Mouse (Mus musculus): ENCODE results near the gene Thsd7b. TPM values are rescaled to one million over a fixed set of nuclear protein-coding genes. Genes with fewer than 3 reads are reported as not detected.
"Not testable (repeated sequence)": the region's sequence is repeated elsewhere in the genome, so short reads cannot be mapped to it uniquely, and the experiment has no call there.

Thsd7b gene
- polyA plus RNA-seq, 1 experiment from 2014 or later: 0.69 TPM

DNA sequence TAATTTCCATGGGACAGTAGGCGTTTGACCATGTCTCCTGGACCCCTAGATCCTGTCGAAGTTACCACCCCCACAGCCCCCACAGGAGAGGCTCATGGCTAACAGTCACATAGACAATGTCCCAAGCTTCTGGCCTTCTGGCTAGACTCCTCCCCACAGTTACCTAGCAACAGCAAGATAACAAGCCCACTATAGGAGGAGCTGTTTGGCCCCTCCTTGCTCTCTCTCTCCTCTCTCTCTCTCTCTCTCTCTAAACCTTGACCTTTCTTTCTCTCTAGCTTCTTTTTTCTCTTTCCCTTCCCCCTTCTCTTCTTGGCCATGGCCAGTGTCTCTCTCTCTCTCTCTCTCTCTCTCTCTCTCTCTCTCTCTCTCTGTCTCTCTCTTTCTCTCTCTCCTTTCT, 686.2 kb downstream of the Thsd7b start:
- not testable (repeated sequence) for H3K4me3 ChIP-seq (ENCODE audit: low read length); H3K9me3 ChIP-seq (ENCODE audit: control insufficient read depth, low read length); H3K9ac ChIP-seq (ENCODE audit: low read depth, low read length); H3K36me3 ChIP-seq (ENCODE audit: control insufficient read depth, insufficient read depth, low read length); H3K27ac ChIP-seq (ENCODE audit: low read depth, low read length); ATAC-seq (ENCODE audit: low FRiP score, low TSS enrichment); H3K27me3 ChIP-seq (ENCODE audit: control insufficient read depth, insufficient read depth, low read length); H3K4me1 ChIP-seq (ENCODE audit: control insufficient read depth, insufficient read depth, low read length); H3K4me2 ChIP-seq (replicated peaks; ENCODE audit: low read depth, low read length)
- WGBS: 49% methylated on average over 2 of the region's 2 CpGs

DNA sequence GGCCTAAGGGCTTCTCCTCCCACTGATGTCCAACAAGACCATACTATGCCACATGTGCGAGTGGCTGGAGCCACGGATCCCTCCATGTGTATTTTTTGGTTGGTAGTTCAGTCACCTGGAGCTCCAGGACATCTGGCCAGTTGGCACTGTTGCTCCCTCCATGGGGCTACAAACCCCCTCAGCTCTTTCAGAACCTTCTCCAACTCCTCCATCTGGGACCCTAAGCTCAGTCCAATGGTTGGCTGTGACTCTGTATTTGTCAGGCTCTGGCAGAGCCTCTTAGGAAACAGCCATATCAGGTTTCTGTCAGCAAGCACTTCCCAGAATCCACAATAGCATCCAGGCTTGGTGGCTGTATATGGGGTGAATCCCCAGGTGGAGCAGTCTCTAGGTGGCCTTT, 690.1 kb downstream of the Thsd7b start:
- no peak overlapping the region for H3K4me3 ChIP-seq (ENCODE audit: low read length)
- no peaks in the 10 kb centered on the region for H3K9me3 ChIP-seq (ENCODE audit: control insufficient read depth, low read length)
- ATAC-seq (ENCODE audit: low FRiP score, low TSS enrichment): no peak
- no peak overlapping the region for H3K9ac ChIP-seq (ENCODE audit: low read depth, low read length)
- no peak overlapping the region for H3K27ac ChIP-seq (ENCODE audit: low read depth, low read length)
- no peaks in the 10 kb centered on the region for H3K36me3 ChIP-seq (ENCODE audit: control insufficient read depth, insufficient read depth, low read length)
- WGBS: 89% methylated on average over 2 of the region's 2 CpGs
- H3K4me1 ChIP-seq (ENCODE audit: control insufficient read depth, insufficient read depth, low read length): no peaks in the 10 kb centered on the region
- no peak overlapping the region for H3K4me2 ChIP-seq (replicated peaks; ENCODE audit: low read depth, low read length)
- no peaks in the 10 kb centered on the region for H3K27me3 ChIP-seq (ENCODE audit: control insufficient read depth, insufficient read depth, low read length)

DNA sequence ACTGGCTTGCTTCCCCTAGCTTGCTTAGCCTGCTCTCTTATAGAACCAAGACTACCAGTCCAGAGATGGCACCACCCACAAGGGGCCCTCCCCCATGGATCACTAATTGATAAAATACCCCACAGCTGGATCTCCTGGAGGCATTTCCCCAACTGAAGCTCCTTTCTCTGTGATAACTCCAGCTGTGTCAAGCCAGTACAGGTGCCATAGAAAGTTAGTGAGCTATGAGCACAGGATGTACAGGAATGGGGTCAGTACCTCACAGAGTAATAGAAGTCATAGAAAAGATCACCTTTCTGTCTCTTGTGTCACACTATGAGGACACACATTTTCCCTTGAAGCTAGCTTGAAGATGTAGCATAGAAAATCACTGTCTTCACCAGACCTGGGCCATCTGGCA, 716.1 kb downstream of the Thsd7b start:
- H3K36me3 ChIP-seq (ENCODE audit: control insufficient read depth, insufficient read depth, low read length); H3K4me1 ChIP-seq (ENCODE audit: control insufficient read depth, insufficient read depth, low read length); H3K9me3 ChIP-seq (ENCODE audit: control insufficient read depth, low read length); H3K27me3 ChIP-seq (ENCODE audit: control insufficient read depth, insufficient read depth, low read length); ATAC-seq (ENCODE audit: low FRiP score, low TSS enrichment); H3K27ac ChIP-seq (ENCODE audit: low read depth, low read length); H3K9ac ChIP-seq (ENCODE audit: low read depth, low read length); H3K4me3 ChIP-seq (ENCODE audit: low read length); H3K4me2 ChIP-seq (replicated peaks; ENCODE audit: low read depth, low read length): not testable (repeated sequence)

DNA sequence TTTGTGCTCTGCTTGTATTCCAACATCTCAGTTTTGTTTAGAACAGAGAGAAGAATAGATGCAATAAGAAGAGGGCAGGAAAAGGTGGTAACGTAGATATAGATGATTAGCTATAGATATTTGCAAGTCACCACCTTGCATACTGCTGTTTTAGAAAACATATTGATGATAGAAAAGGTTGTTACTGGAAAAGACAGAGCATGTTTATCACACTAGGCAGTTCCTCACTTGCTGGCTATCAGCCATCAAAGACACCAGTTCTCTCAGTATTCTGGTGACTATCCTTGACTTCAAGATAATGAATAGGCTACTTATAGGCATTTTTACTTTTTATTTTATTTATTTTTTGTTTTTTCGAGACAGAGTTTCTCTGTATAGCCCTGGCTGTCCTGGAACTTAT, 717.7 kb downstream of the Thsd7b start:
- Histone ChIP-seq H3K4me3 (ENCODE audit: low read length) (no peak overlapping the region), H3K4me2 (replicated peaks; ENCODE audit: low read depth, low read length) (no peak overlapping the region), H3K36me3 (ENCODE audit: control insufficient read depth, insufficient read depth, low read length) (no peaks in the 10 kb centered on the region), H3K9ac (ENCODE audit: low read depth, low read length) (no peak overlapping the region), H3K4me1 (ENCODE audit: control insufficient read depth, insufficient read depth, low read length) (no peaks in the 10 kb centered on the region), H3K27ac (ENCODE audit: low read depth, low read length) (no peak overlapping the region), H3K27me3 (ENCODE audit: control insufficient read depth, insufficient read depth, low read length) (no peaks in the 10 kb centered on the region), H3K9me3 (ENCODE audit: control insufficient read depth, low read length) (no peaks in the 10 kb centered on the region)
- WGBS: 78% methylated on average over 2 of the region's 2 CpGs
- no peak for ATAC-seq (ENCODE audit: low FRiP score, low TSS enrichment)

DNA sequence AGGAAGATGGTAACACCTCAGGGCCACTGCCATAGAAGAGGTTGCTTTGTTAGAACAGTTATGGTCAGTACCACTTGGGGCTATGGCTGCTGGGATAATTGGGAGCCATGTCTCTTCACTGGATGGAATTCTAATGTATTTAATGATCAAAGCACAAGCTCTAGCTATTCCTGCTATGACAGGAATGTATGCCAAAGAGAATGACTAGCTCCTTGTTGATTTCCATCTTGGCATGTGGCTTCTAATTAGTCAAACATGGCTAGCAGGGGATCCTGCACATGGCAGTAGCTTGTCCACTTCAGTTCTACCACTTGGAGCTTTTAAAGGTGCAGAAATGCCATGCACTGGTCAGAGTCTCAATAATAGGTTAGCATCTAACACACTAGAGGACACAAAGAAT, 781.9 kb downstream of the Thsd7b start:
- no peaks in the 10 kb centered on the region for H3K9me3 ChIP-seq (ENCODE audit: control insufficient read depth, low read length)
- H3K4me2 ChIP-seq (replicated peaks; ENCODE audit: low read depth, low read length): no peak overlapping the region
- no peaks in the 10 kb centered on the region for H3K27me3 ChIP-seq (ENCODE audit: control insufficient read depth, insufficient read depth, low read length)
- H3K4me1 ChIP-seq (ENCODE audit: control insufficient read depth, insufficient read depth, low read length): no peaks in the 10 kb centered on the region
- H3K27ac ChIP-seq (ENCODE audit: low read depth, low read length): no peak overlapping the region
- H3K4me3 ChIP-seq (ENCODE audit: low read length): no peak overlapping the region
- no peak overlapping the region for H3K9ac ChIP-seq (ENCODE audit: low read depth, low read length)
- no peaks in the 10 kb centered on the region for H3K36me3 ChIP-seq (ENCODE audit: control insufficient read depth, insufficient read depth, low read length)
- no peak for ATAC-seq (ENCODE audit: low FRiP score, low TSS enrichment)

DNA sequence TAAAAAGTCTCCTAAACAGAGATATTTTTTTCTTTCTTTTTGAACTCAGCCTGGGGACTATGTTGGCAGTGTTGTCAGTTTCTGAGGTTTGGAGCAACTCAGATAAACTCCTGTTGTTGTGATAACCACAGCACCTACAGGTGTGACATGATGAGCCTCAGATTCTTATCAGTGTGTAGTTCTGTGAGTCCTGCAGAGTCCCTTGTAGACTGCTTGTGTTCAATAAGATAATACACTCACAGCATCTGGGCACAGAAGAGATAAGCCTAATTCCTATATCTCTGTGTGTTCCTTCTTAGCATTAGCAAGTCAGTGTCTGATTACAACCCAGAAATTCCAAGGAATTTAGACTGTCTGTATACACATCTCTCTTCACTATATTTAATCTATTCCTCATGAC, 789.0 kb downstream of the Thsd7b start:
- Histone ChIP-seq H3K9ac (ENCODE audit: low read depth, low read length) (no peak overlapping the region), H3K27ac (ENCODE audit: low read depth, low read length) (no peak overlapping the region), H3K4me1 (ENCODE audit: control insufficient read depth, insufficient read depth, low read length) (no peaks in the 10 kb centered on the region), H3K4me2 (replicated peaks; ENCODE audit: low read depth, low read length) (no peak overlapping the region), H3K4me3 (ENCODE audit: low read length) (no peak overlapping the region), H3K9me3 (ENCODE audit: control insufficient read depth, low read length) (no peaks in the 10 kb centered on the region), H3K27me3 (ENCODE audit: control insufficient read depth, insufficient read depth, low read length) (no peaks in the 10 kb centered on the region), H3K36me3 (ENCODE audit: control insufficient read depth, insufficient read depth, low read length) (no peaks in the 10 kb centered on the region)
- no peak for ATAC-seq (ENCODE audit: low FRiP score, low TSS enrichment)

DNA sequence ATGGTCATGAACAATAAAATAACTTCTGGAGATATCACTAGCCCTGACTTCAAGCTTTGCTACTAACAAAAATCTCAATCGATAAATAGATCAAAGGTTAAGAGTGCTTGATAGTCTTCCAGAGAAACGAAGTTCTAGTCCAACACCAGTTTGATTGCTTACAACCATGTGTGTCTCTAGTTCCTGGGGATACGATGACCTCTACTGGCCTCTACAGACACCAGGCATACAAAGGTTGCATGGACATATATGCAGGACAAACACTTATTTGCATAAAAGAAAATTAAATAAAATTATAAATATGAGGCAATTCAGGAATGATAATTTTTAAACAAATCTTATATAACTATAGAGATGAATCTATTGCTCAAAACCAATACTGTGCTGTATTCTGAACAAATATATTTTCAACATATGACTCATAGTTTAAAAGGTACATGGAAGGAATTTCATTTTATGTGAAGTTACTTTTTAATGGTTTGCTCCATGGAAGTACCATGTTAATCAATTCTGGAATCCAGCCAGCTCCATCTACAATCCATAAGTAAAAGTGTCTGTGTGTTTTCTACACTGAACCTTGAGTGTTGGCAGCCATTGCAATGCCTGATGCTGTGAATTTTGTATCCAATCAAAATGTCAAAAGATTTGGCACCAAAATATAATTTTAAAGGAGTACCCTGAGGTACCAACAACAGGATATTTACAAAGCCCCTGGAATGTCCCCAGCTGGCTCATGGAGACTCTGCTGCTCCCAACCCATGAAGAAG, 793.3 kb downstream of the Thsd7b start:
- H3K4me1 ChIP-seq (ENCODE audit: control insufficient read depth, insufficient read depth, low read length): no peaks in the 10 kb centered on the region
- 84% methylated on average over 3 of the region's 3 CpGs for WGBS
- H3K36me3 ChIP-seq (ENCODE audit: control insufficient read depth, insufficient read depth, low read length): no peaks in the 10 kb centered on the region
- no peaks in the 10 kb centered on the region for H3K9me3 ChIP-seq (ENCODE audit: control insufficient read depth, low read length)
- H3K4me2 ChIP-seq (replicated peaks; ENCODE audit: low read depth, low read length): no peak overlapping the region
- no peak overlapping the region for H3K4me3 ChIP-seq (ENCODE audit: low read length)
- H3K27ac ChIP-seq (ENCODE audit: low read depth, low read length): no peak overlapping the region
- H3K9ac ChIP-seq (ENCODE audit: low read depth, low read length): no peak overlapping the region
- no peak for ATAC-seq (ENCODE audit: low FRiP score, low TSS enrichment)
- no peaks in the 10 kb centered on the region for H3K27me3 ChIP-seq (ENCODE audit: control insufficient read depth, insufficient read depth, low read length)

DNA sequence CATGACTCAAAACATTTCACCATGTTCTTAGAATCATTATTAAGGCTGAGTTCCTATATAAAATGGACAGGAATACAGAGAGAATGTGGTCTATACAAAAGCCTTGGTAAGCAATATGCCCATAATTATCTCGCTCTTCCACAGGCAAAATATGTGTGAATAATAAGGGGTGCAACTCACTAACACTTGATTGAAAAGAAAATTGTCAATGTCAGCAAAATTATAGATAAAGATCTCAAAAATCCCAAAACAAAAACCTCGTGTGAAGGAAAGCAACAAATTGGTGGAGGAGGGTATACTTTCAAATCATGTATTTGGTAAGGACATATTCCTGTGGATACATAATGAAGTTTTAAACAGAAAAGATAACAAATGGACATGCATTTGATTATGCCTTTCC, 810.7 kb downstream of the Thsd7b start:
- Histone ChIP-seq H3K4me3 (ENCODE audit: low read length) (no peak overlapping the region), H3K36me3 (ENCODE audit: control insufficient read depth, insufficient read depth, low read length) (no peaks in the 10 kb centered on the region), H3K9ac (ENCODE audit: low read depth, low read length) (no peak overlapping the region), H3K27ac (ENCODE audit: low read depth, low read length) (no peak overlapping the region), H3K9me3 (ENCODE audit: control insufficient read depth, low read length) (no peaks in the 10 kb centered on the region), H3K27me3 (ENCODE audit: control insufficient read depth, insufficient read depth, low read length) (no peaks in the 10 kb centered on the region), H3K4me2 (replicated peaks; ENCODE audit: low read depth, low read length) (no peak overlapping the region), H3K4me1 (ENCODE audit: control insufficient read depth, insufficient read depth, low read length) (no peaks in the 10 kb centered on the region)
- WGBS: 85% methylated on average over 2 of the region's 2 CpGs
- no peak for ATAC-seq (ENCODE audit: low FRiP score, low TSS enrichment)

DNA sequence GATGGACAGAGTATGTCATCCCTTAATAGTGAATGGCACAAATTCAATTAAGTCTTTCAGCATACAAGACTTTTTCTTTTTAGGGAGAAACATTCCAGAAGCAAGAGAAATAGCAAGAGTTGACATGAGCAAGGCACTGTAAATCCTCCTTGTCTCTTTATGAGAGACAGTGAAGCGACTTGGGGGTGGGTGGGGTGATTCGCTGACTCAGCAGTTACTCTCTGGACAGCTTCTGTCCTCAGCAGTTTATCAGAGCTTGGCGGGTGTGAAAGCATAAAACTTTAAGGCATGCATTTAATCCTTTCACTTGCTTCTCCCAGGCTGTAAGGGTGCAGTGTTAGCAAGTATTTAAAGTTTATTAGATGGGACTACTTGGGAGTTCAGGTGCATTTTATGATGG, 812.1 kb downstream of the Thsd7b start:
- ATAC-seq (ENCODE audit: low FRiP score, low TSS enrichment): no peak
- 49% methylated on average over 3 of the region's 3 CpGs for WGBS
- no peaks in the 10 kb centered on the region for H3K9me3 ChIP-seq (ENCODE audit: control insufficient read depth, low read length)

More for the DNA sequence above, 812.1 kb downstream of the Thsd7b start:
- no peaks in the 10 kb centered on the region for H3K36me3 ChIP-seq (ENCODE audit: control insufficient read depth, insufficient read depth, low read length)
- no peak overlapping the region for H3K9ac ChIP-seq (ENCODE audit: low read depth, low read length)
- no peak overlapping the region for H3K27ac ChIP-seq (ENCODE audit: low read depth, low read length)
- no peaks in the 10 kb centered on the region for H3K27me3 ChIP-seq (ENCODE audit: control insufficient read depth, insufficient read depth, low read length)
- no peak overlapping the region for H3K4me3 ChIP-seq (ENCODE audit: low read length)
- no peaks in the 10 kb centered on the region for H3K4me1 ChIP-seq (ENCODE audit: control insufficient read depth, insufficient read depth, low read length)
- H3K4me2 ChIP-seq (replicated peaks; ENCODE audit: low read depth, low read length): no peak overlapping the region
